In genomic region chr16:44330657-44331056, GRCm38 (mm10) we compare ENCODE assay signal across 13 mouse cellular contexts. TPM values are rescaled to one million over a fixed set of nuclear protein-coding genes. Genes with fewer than 3 reads are reported as not detected.
DNase-seq lines count a peak whose midpoint lies in the region; ATAC-seq and TF ChIP-seq lines count a peak whose summit lies in the region.
"Had no signal": no experiment of that assay in that cellular context is flagged by ENCODE, and none has a peak within 500 bp of the region (broad histone marks: within the 10 kb centered on the region; RNA-seq: fewer than 3 reads in every experiment).

No protein-coding gene starts in this region.

- 88% methylated on average over 9 of the region's 9 CpGs for WGBS in heart, adult 2 months
- 82% methylated on average over 9 of the region's 9 CpGs for WGBS in lung, postnatal 0 days

- peaks cover 3% of the 10 kb centered on the region for H3K27me3 ChIP-seq in heart, adult 2 months (ENCODE audit: control insufficient read depth, insufficient read depth, low read length)
- no peaks in the 10 kb centered on the region; the same call in 1 of the 2 replicates for H3K27me3 ChIP-seq in lung, postnatal 0 days (replicated peaks; ENCODE audit: insufficient read depth, low read length)

- no peak for DNase-seq in heart, adult 2 months
- DNase-seq in heart, postnatal 10 days: no peak
- DNase-seq in lung, postnatal 0 days (ENCODE audit: low spot score): no peak
- DNase-seq in lung, postnatal 14 days: no peak
- DNase-seq in R1 (ENCODE audit: low read depth, low spot score): peak; percentile 86
- DNase-seq in induced T-regulatory cell, adult 2 months (ENCODE audit: low read depth): peak; percentile 48
- no peak for DNase-seq in adrenal gland, adult 18-20 months (ENCODE audit: low spot score in 2 of 2)
- DNase-seq in embryo, embryonic 11 days: no peak
- DNase-seq: kidney, adult 8-10 months had no signal

- no peak for TF ChIP-seq EP300 in heart, adult 2 months (IDR thresholded peaks at IDR 0.05; ENCODE audit: insufficient read depth, low read depth, low read length)
- no peak for TF ChIP-seq EP300 in lung, postnatal 0 days (IDR thresholded peaks at IDR 0.05)

- ATAC-seq in lung, postnatal 0 days: no peak
- ATAC-seq: liver, embryonic 12.5 days had no signal

- intact Hi-C loops in heart, adult 2 months (cut with DNase I): no loop called here
- intact Hi-C loops in heart, postnatal 10 days (cut with DNase I): no loop called here

- peak; percentile 33 for TF ChIP-seq CTCF in heart, adult 2 months (IDR thresholded peaks at IDR 0.05)
- TF ChIP-seq CTCF in lung, postnatal 0 days (IDR thresholded peaks at IDR 0.05): 0 out of 2 replicates have a peak, but pooled peaks have one; percentile 19

- no peak overlapping the region for H3K4me3 ChIP-seq in heart, adult 2 months
- no peak overlapping the region for H3K4me3 ChIP-seq in lung, postnatal 0 days (ENCODE audit: low read depth, low read length)
- H3K4me3 ChIP-seq: heart, embryonic 13.5 days; liver, embryonic 12.5 days; megakaryocyte, embryonic 14.5 days had no signal

- no peaks in the 10 kb centered on the region for H3K79me2 ChIP-seq in heart, adult 2 months (replicated peaks; ENCODE audit: control insufficient read depth, insufficient read depth, low read length)

- no peak overlapping the region for H3K4me2 ChIP-seq in lung, postnatal 0 days (replicated peaks; ENCODE audit: low read depth, low read length)
- H3K4me2 ChIP-seq: heart, embryonic 13.5 days; liver, embryonic 12.5 days had no signal

- H3K9ac ChIP-seq in heart, adult 2 months (ENCODE audit: low read depth, low read length): no peak overlapping the region
- H3K9ac ChIP-seq in lung, postnatal 0 days (replicated peaks; ENCODE audit: low read depth): no peak overlapping the region
- H3K9ac ChIP-seq: heart, embryonic 13.5 days; liver, embryonic 12.5 days had no signal

- TF ChIP-seq POLR2A in heart, adult 2 months (IDR thresholded peaks at IDR 0.05; ENCODE audit: insufficient read depth, low read depth, low read length): no peak

- H3K36me3 ChIP-seq in heart, adult 2 months (ENCODE audit: control insufficient read depth, insufficient read depth, low read length): no peaks in the 10 kb centered on the region
- H3K36me3 ChIP-seq in lung, postnatal 0 days (ENCODE audit: insufficient read depth, low read length): no peaks in the 10 kb centered on the region
- H3K36me3 ChIP-seq: heart, embryonic 13.5 days; liver, embryonic 12.5 days had no signal

- H3K4me1 ChIP-seq in heart, adult 2 months (ENCODE audit: control insufficient read depth, insufficient read depth, low read length): peaks cover 2% of the 10 kb centered on the region; the same call in 1 of the 2 replicates
- no peaks in the 10 kb centered on the region for H3K4me1 ChIP-seq in lung, postnatal 0 days (ENCODE audit: insufficient read depth, low read depth, low read length)

- H3K9me3 ChIP-seq in lung, postnatal 0 days (ENCODE audit: low read length): no peaks in the 10 kb centered on the region

- H3K27ac ChIP-seq in heart, adult 2 months: no peak overlapping the region
- H3K27ac ChIP-seq in lung, postnatal 0 days (ENCODE audit: low read length): no peak overlapping the region
- H3K27ac ChIP-seq: heart, embryonic 13.5 days; liver, embryonic 12.5 days had no signal

RNA-seq across cellular contexts. Expression of gene Sidt1, which starts 2.3 kb away (rescaled TPM):
- under 1 TPM; 0.32 to 0.37 TPM for total RNA-seq in heart, adult 2 months (2021)
- 0.76 and 1.3 TPM in 2 replicates for polyA plus RNA-seq in heart, adult 2 months (2012; rRNA removed)
- total RNA-seq in heart, postnatal 10 days (2021): under 1 TPM; 0.27 to 0.36 TPM
- 0.53 and 0.98 TPM in 2 replicates for polyA plus RNA-seq in lung, postnatal 0 days (2015; fragmentation: Nextera tagmentation; extraction: Ambion mirVana)
- total RNA-seq in adrenal gland, adult 18-20 months (2021): 1 to 10 TPM; 7.8 to 9.2 TPM
- polyA plus RNA-seq: C2C12; heart, embryonic 13.5 days; liver, embryonic 12.5 days had no signal

RNA-seq across cellular contexts. Expression of gene Spice1, which starts 16.3 kb away (rescaled TPM):
- total RNA-seq in heart, adult 2 months (2021): 1 to 10 TPM; 9.3 to 10.0 TPM
- polyA plus RNA-seq in heart, adult 2 months (2012; rRNA removed): 4.5 and 6.5 TPM in 2 replicates
- 1 to 10 TPM; 6.8 to 8.9 TPM for total RNA-seq in heart, postnatal 10 days (2021)
- 15.4 and 17.5 TPM in 2 replicates for polyA plus RNA-seq in lung, postnatal 0 days (2015; fragmentation: Nextera tagmentation; extraction: Ambion mirVana)
- 10 to 100 TPM; 17.7 to 21.0 TPM for total RNA-seq in adrenal gland, adult 18-20 months (2021)

Comparison
In these comparisons a context has a peak if more than half of its experiments do, and no peak if none do; other contexts are left out.
1. DNase-seq: peak in R1 (single experiment) and induced T-regulatory cell, adult 2 months (single experiment); none in heart, adult 2 months (0 of 2), heart, postnatal 10 days (0 of 2), lung, postnatal 0 days (single experiment), lung, postnatal 14 days (single experiment), adrenal gland, adult 18-20 months (0 of 2) and embryo, embryonic 11 days (single experiment).
2. RNA of gene Sidt1, which starts 2.3 kb away (total RNA-seq): 7.8 to 9.2 TPM in adrenal gland, adult 18-20 months; 0.32 to 0.37 TPM in heart, adult 2 months and 0.27 to 0.36 TPM in heart, postnatal 10 days; every median in the first group is over 4 times any median in the second.